In genomic region chr10:75936909-75937667, GRCm38 (mm10) we compare ENCODE assay signal across 8 mouse cellular contexts. TPM values are rescaled to one million over a fixed set of nuclear protein-coding genes. Genes with fewer than 3 reads are reported as not detected.
DNase-seq lines count a peak whose midpoint lies in the region; ATAC-seq and TF ChIP-seq lines count a peak whose summit lies in the region.
"Had no signal": no experiment of that assay in that cellular context is flagged by ENCODE, and none has a peak within 500 bp of the region (broad histone marks: within the 10 kb centered on the region; RNA-seq: fewer than 3 reads in every experiment).

No protein-coding gene starts in this region.

- peaks cover 42% of the 10 kb centered on the region for H3K4me1 ChIP-seq in hindbrain, embryonic 13.5 days (replicated peaks)
- H3K4me1 ChIP-seq in hindbrain, embryonic 12.5 days: peaks cover 33% of the 10 kb centered on the region
- H3K4me1 ChIP-seq in E14TG2a.4 (replicated peaks; ENCODE audit: low read depth, low read length): peaks cover 71% of the 10 kb centered on the region
- peaks cover 74% of the 10 kb centered on the region for H3K4me1 ChIP-seq in liver, embryonic 13.5 days (replicated peaks)

- H3K9me3 ChIP-seq in hindbrain, embryonic 13.5 days: no peaks in the 10 kb centered on the region
- no peaks in the 10 kb centered on the region for H3K9me3 ChIP-seq in hindbrain, embryonic 12.5 days (replicated peaks)
- no peaks in the 10 kb centered on the region for H3K9me3 ChIP-seq in E14TG2a.4 (ENCODE audit: low read length)
- no peaks in the 10 kb centered on the region for H3K9me3 ChIP-seq in liver, embryonic 13.5 days (replicated peaks)

- ATAC-seq in hindbrain, embryonic 13.5 days (ENCODE audit: low FRiP score): no peak
- ATAC-seq in hindbrain, embryonic 12.5 days (ENCODE audit: low FRiP score): no peak
- ATAC-seq in liver, embryonic 13.5 days (ENCODE audit: low read depth): no peak

- H3K4me3 ChIP-seq in hindbrain, embryonic 13.5 days: no peak overlapping the region
- H3K4me3 ChIP-seq in hindbrain, embryonic 12.5 days: no peak overlapping the region
- peak overlapping the region; percentile 97 for H3K4me3 ChIP-seq in E14TG2a.4 (replicated peaks; ENCODE audit: low read length)
- H3K4me3 ChIP-seq in liver, embryonic 13.5 days (replicated peaks): peak overlapping the region; percentile 80

- DNase-seq in R1 (ENCODE audit: low read depth, low spot score): peak; percentile 83
- no peak for DNase-seq in liver, embryonic 13.5 days
- DNase-seq in frontal cortex, adult 2 months (ENCODE audit: extremely low spot score in 1 of 2, low spot score in 1 of 2): no peak
- no peak for DNase-seq in urinary bladder, adult 2 months (ENCODE audit: low spot score)

- H3K27ac ChIP-seq in hindbrain, embryonic 13.5 days: no peak overlapping the region
- no peak overlapping the region for H3K27ac ChIP-seq in hindbrain, embryonic 12.5 days
- peak overlapping the region; percentile 95 for H3K27ac ChIP-seq in liver, embryonic 13.5 days

- peak overlapping the region; percentile 90; the same call in 1 of the 2 replicates for H3K4me2 ChIP-seq in hindbrain, embryonic 13.5 days
- H3K4me2 ChIP-seq in hindbrain, embryonic 12.5 days (replicated peaks): no peak overlapping the region
- peak overlapping the region; percentile 94 for H3K4me2 ChIP-seq in liver, embryonic 13.5 days

- no peak for TF ChIP-seq CTCF in E14TG2a.4 (conservative IDR thresholded peaks at IDR 0.05; ENCODE audit: low read length)

- no peaks in the 10 kb centered on the region for H3K36me3 ChIP-seq in hindbrain, embryonic 13.5 days
- H3K36me3 ChIP-seq in hindbrain, embryonic 12.5 days: no peaks in the 10 kb centered on the region
- peaks cover 36% of the 10 kb centered on the region for H3K36me3 ChIP-seq in E14TG2a.4 (ENCODE audit: insufficient read depth, low read length)
- H3K36me3 ChIP-seq in liver, embryonic 13.5 days: peaks cover 16% of the 10 kb centered on the region

- 31% methylated on average over 18 of the region's 18 CpGs for WGBS in hindbrain, embryonic 13.5 days
- 32% methylated on average over 18 of the region's 18 CpGs for WGBS in hindbrain, embryonic 12.5 days
- 62% methylated on average over 18 of the region's 18 CpGs for WGBS in liver, embryonic 13.5 days (ENCODE audit: insufficient replicate concordance)

- H3K9ac ChIP-seq in hindbrain, embryonic 13.5 days: no peak overlapping the region
- H3K9ac ChIP-seq in hindbrain, embryonic 12.5 days: no peak overlapping the region
- peak overlapping the region; percentile 88 for H3K9ac ChIP-seq in liver, embryonic 13.5 days

- H3K27me3 ChIP-seq in hindbrain, embryonic 13.5 days: peaks cover 51% of the 10 kb centered on the region
- H3K27me3 ChIP-seq in hindbrain, embryonic 12.5 days: peaks cover 66% of the 10 kb centered on the region
- H3K27me3 ChIP-seq in E14TG2a.4 (ENCODE audit: insufficient read depth, low read length): no peaks in the 10 kb centered on the region
- peaks cover 25% of the 10 kb centered on the region for H3K27me3 ChIP-seq in liver, embryonic 13.5 days

RNA-seq across cellular contexts. Expression of gene Mmp11, which starts 0.8 kb away (rescaled TPM):
- polyA plus RNA-seq in hindbrain, embryonic 13.5 days (2015; fragmentation: Nextera tagmentation; extraction: Ambion mirVana): 26.8 and 34.9 TPM in 2 replicates
- polyA plus RNA-seq in hindbrain, embryonic 12.5 days (2016; fragmentation: Nextera tagmentation; extraction: Ambion mirVana): 55.2 and 56.1 TPM in 2 replicates
- 3.6 and 4.1 TPM in 2 replicates for polyA plus RNA-seq in liver, embryonic 13.5 days (2015; fragmentation: Nextera tagmentation; extraction: Ambion mirVana)
- 2.3 and 2.5 TPM in 2 replicates for polyA plus RNA-seq in frontal cortex, adult 2 months (2012; rRNA removed)
- 18.8 and 20.1 TPM in 2 replicates for polyA plus RNA-seq in urinary bladder, adult 2 months (2012; rRNA removed)

RNA-seq across cellular contexts. Expression of gene Gm867, which starts 3.4 kb away (rescaled TPM):
- polyA plus RNA-seq in hindbrain, embryonic 13.5 days (2015; fragmentation: Nextera tagmentation; extraction: Ambion mirVana): 1.7 and 2.3 TPM in 2 replicates
- polyA plus RNA-seq in hindbrain, embryonic 12.5 days (2016; fragmentation: Nextera tagmentation; extraction: Ambion mirVana): 1.5 and 1.7 TPM in 2 replicates
- polyA plus RNA-seq in liver, embryonic 13.5 days (2015; fragmentation: Nextera tagmentation; extraction: Ambion mirVana): 21.7 and 25.1 TPM in 2 replicates
- polyA plus RNA-seq in frontal cortex, adult 2 months (2012; rRNA removed): 0.16 and 0.36 TPM in 2 replicates
- not detected in 2 replicates for polyA plus RNA-seq in urinary bladder, adult 2 months (2012; rRNA removed)
- polyA plus RNA-seq: inflammation-experienced regulatory T-cells, adult 6 months had no signal

RNA-seq across cellular contexts. Expression of gene Chchd10, which starts 4.2 kb away (rescaled TPM):
- polyA plus RNA-seq in hindbrain, embryonic 13.5 days (2015; fragmentation: Nextera tagmentation; extraction: Ambion mirVana): 37.0 and 37.8 TPM in 2 replicates
- 15.4 and 15.5 TPM in 2 replicates for polyA plus RNA-seq in hindbrain, embryonic 12.5 days (2016; fragmentation: Nextera tagmentation; extraction: Ambion mirVana)
- polyA plus RNA-seq in liver, embryonic 13.5 days (2015; fragmentation: Nextera tagmentation; extraction: Ambion mirVana): 88.0 and 110 TPM in 2 replicates
- 453 and 546 TPM in 2 replicates for polyA plus RNA-seq in frontal cortex, adult 2 months (2012; rRNA removed)
- 140 and 179 TPM in 2 replicates for polyA plus RNA-seq in urinary bladder, adult 2 months (2012; rRNA removed)

RNA-seq across cellular contexts. Expression of gene Vpreb3, which starts 5.8 kb away (rescaled TPM):
- 0.57 and 1.2 TPM in 2 replicates for polyA plus RNA-seq in hindbrain, embryonic 13.5 days (2015; fragmentation: Nextera tagmentation; extraction: Ambion mirVana)
- polyA plus RNA-seq in hindbrain, embryonic 12.5 days (2016; fragmentation: Nextera tagmentation; extraction: Ambion mirVana): 0.34 and 0.98 TPM in 2 replicates
- polyA plus RNA-seq in liver, embryonic 13.5 days (2015; fragmentation: Nextera tagmentation; extraction: Ambion mirVana): 0.67 and 0.81 TPM in 2 replicates
- not detected in 2 replicates for polyA plus RNA-seq in frontal cortex, adult 2 months (2012; rRNA removed)
- not detected in 2 replicates for polyA plus RNA-seq in urinary bladder, adult 2 months (2012; rRNA removed)

RNA-seq across cellular contexts. Expression of gene Smarcb1, which starts 15.7 kb away (rescaled TPM):
- polyA plus RNA-seq in hindbrain, embryonic 13.5 days (2015; fragmentation: Nextera tagmentation; extraction: Ambion mirVana): 302 and 313 TPM in 2 replicates
- 296 and 298 TPM in 2 replicates for polyA plus RNA-seq in hindbrain, embryonic 12.5 days (2016; fragmentation: Nextera tagmentation; extraction: Ambion mirVana)
- polyA plus RNA-seq in liver, embryonic 13.5 days (2015; fragmentation: Nextera tagmentation; extraction: Ambion mirVana): 85.6 and 88.1 TPM in 2 replicates
- polyA plus RNA-seq in frontal cortex, adult 2 months (2012; rRNA removed): 82.1 and 89.4 TPM in 2 replicates
- 41.7 and 46.8 TPM in 2 replicates for polyA plus RNA-seq in urinary bladder, adult 2 months (2012; rRNA removed)

Comparison
In these comparisons a context has a peak if more than half of its experiments do, and no peak if none do; other contexts are left out.
1. H3K4me3 ChIP-seq: peak in E14TG2a.4 (single experiment) and liver, embryonic 13.5 days (single experiment); none in hindbrain, embryonic 13.5 days (single experiment) and hindbrain, embryonic 12.5 days (single experiment).